Mouse (Mus musculus) lung, postnatal 25 days (tissue): Measurements from ENCODE around the gene Rgs7.

Experiments
- DNase-seq: peaks from one replicate; pipeline ENCODE4 v3.0.0; 2022; ENCODE audit warnings: low spot score

The Rgs7 gene

DNA sequence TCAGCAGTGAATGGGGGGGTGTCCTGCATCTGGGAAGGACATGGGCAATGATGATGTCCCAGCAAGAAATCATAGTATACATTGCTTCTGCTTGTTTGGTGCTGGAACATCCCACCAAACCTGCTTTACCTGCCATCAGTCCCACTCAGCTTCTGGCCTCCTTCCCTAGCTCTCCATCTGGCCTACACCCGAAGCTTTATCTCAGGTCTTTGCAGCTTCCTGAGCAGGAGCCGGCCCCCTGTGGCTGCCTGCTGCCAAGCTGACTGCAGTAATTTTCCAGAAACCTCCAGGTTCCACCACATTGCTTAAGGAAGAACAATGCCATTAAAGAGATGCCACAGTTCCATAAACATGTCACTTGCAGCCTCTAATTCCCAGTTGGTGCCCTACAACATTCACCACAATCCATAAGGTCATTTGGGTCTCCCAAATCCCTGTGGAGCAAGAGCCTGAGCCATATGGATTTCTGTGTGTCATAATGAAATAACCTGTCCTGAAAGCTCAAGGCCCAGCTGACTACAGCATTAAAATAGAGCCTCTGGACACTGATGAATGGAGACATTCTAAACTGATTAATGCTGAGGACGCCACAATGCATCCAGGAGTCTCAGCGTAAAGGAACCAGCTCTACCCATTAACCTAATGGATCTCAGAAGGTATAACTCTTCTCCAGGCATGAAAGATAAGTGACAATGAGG lies 60.8 kb downstream of the Rgs7 start:
- no peak for DNase-seq

DNA sequence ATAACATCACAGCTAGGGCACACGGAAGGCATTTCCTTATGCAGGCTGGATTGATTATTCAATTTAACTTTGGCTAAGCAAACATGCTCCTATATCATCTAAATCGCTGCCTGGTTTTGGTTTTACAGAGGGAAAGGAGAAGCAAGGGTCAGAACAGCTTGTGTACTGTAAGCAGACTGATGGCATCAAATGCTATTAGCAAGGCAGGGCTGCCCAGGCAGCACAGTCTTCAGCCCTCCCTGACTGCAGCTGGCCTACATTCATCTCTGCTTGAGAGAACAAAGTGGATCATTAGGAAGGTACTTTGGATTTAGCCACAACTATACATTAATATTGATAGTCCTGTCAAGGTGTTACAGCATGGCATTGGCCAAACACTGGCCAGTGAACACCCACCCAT lies 65.2 kb downstream of the Rgs7 start:
- DNase-seq: no peak

GRCm38 (mm10) chr1:175426393-175426792 lies 65.9 kb downstream of the Rgs7 start:
- no peak for DNase-seq

GRCm38 (mm10) chr1:175420883-175421282 lies 71.4 kb downstream of the Rgs7 start:
- no peak for DNase-seq

DNA sequence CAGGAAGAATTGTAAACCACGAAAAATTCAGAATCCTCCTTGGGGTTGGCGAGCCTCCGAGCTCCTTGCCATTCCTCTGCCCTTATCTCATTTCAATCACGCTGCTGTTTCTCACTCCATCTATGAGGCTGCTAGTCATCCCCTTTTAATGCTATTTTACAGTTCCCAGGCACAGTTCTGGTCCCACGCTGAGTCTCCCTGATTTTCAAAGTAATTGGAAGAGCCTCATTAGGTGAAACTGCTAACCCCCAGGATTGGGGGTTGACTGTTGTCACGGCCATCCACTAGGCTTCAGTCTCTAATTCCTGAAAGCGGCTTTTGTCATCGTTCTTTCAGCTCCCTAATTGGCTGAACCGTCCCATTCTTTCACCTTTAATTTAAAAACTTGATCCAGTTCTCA lies 76.6 kb downstream of the Rgs7 start:
- no peak for DNase-seq

GRCm38 (mm10) chr1:175410399-175410798 lies 81.9 kb downstream of the Rgs7 start:
- DNase-seq: no peak

GRCm38 (mm10) chr1:175391894-175392293 lies 100.4 kb downstream of the Rgs7 start:
- DNase-seq: no peak

- no peak for DNase-seq
These were observed 103.0 kb downstream of the Rgs7 start for GRCm38 (mm10) chr1:175389250-175389649.

- no peak for DNase-seq
These were observed 106.6 kb downstream of the Rgs7 start for GRCm38 (mm10) chr1:175385581-175386235.

DNA sequence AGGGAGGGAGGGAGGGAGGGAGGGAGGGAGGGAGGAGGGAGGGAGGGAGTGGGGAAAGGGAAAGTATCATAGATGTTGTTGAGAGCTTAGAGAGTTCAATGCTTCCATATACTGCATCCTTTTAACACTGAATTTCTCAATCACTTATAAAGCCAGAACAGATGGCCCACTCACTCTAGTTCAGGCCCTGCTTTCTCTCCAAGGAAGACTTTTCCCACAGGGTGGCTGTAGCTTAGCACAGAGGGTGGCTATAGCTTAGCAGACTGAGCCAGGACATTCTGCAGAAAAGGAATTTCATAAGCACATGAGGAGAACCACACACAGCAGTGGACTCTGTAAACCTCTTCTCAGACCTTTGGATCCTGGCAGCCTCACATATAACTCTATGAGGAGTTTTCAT lies 119.7 kb downstream of the Rgs7 start:
- DNase-seq: no peak

DNA sequence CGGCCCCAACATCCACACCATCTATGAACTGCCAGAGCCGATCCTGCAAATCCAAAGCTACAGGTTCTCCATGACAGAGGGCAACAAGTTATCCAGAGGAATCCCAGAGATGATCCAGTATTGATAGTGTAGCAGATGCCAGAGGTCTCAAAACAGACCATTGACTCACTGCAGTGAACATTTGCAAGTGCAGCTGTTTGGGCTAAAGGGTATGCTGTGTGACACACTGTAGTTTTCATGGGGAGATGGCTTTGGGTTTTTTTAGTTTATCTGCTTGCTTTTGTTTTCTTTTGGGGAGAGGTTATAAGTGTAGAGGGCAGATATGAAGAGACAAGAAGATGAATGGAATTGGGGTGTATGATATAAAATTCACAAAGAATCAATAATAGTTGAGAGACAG lies 124.2 kb downstream of the Rgs7 start:
- DNase-seq: no peak

DNA sequence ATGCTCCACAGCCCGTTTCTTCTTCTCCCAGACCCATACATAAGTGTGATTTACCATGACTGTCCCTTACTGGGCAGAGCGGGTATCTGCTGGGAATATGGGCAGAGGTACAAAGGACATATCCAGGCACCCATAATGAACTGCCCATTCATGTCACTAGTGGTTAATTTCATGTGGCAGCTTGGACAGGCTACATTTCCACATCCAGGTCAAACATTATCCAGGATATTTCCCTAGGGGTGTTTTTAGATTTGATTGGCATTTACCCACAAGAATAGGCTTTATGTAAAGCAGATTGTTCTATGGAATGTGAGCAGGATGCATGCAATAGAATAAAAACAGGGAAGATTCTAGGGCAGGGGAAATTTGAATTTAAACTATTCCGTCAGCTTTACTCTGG lies 128.7 kb downstream of the Rgs7 start:
- no peak for DNase-seq

- no peak for DNase-seq
These were observed 132.6 kb downstream of the Rgs7 start for GRCm38 (mm10) chr1:175359411-175360366.

- DNase-seq: no peak
These were observed 139.4 kb downstream of the Rgs7 start for GRCm38 (mm10) chr1:175352921-175353320.

- no peak for DNase-seq
These were observed 146.1 kb downstream of the Rgs7 start for GRCm38 (mm10) chr1:175346162-175346561.

DNA sequence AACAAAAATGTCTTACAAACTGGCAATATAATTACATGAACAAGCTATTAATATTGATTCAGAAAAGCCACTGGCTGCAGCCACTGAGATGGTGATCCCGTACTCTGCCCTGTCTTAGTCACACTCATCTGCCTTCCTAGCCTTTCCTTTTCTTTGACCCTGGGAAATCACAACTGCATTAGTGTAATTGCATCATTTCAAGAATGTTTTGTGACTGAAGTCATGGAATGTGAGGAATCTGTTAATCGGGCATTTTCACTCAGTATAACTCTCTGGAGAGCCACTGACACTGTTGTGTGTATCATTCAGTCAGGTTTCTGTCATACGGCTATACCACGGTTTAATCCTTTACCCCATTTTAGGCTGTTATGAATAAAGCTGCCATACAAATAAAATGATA lies 156.1 kb downstream of the Rgs7 start:
- DNase-seq: no peak

DNA sequence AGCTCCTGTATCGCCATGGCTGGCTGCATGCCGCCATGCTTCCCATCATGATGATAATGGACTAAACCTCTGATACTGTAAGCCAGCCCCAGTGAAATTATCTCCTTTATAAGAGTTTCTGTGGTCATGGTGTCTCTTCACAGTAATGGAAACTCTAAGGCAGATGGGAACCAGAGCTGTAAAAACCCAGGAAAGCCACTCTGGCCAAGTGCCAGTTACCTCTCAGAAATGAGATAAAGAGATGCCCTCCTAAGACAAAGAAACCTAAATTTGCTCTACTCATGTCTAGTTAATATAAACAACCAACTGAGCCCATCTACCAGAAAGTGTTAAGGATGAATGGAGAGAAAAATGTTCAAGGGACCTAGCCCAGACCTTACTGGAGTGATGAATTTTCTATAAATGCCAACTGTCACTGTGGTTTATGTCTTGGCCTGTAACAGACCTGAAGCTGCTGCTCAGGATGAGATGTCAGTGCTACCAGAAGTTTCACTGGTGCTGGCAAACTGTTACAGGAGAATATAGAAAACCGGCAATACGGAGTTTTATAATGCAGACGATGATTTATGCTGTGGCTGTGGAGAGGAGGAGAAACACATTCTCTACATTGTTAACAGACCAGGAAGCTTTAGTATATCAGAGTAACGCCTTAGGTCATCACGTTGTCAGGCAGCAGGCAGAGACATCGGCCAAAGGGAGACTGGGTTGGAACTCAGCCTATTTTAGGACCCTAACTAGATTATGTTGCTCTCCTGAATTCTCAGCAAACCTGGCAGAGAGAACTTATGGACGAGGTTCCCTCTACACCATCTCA lies 159.1 kb downstream of the Rgs7 start:
- DNase-seq: no peak

- DNase-seq: no peak
These were observed 162.3 kb downstream of the Rgs7 start for GRCm38 (mm10) chr1:175329934-175330471.

DNA sequence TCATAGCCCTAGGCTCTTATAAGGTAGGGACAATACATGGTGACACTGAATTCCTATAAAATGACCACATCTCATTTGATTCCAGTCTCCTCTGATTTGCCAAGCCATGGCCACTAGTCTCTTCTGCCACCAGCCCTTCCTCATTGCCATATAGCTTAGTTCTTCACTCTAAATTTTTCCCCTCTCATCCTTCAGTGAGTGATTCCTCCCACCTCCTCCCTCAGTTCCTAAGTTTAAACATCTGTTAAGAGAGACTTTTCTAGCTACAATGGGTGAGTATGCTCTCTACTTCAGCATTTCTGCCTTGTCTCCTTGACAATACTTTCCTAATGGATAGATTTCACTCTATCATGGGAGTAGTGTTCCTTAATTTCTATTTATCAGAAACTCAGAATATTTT lies 169.5 kb downstream of the Rgs7 start:
- no peak for DNase-seq

DNA sequence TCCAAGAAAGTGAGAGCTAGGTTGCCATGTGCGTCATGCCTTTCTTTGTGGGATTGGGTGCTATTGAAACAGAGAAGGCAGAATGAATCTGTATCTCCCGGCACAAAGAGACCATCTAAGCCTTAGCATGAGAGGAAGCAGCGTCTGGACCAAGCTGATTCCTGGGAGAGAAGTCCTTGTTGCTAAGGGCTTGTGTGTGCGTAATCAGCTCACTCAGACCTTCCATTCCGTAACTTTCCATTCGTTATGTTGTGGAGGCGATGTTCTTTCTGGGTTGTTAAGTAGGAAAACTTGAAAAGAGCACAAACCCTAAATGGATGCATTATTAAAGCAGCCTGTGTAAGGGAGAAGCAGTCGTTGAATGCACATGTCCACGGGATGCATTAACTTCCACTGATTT lies 173.1 kb downstream of the Rgs7 start:
- no peak for DNase-seq

DNA sequence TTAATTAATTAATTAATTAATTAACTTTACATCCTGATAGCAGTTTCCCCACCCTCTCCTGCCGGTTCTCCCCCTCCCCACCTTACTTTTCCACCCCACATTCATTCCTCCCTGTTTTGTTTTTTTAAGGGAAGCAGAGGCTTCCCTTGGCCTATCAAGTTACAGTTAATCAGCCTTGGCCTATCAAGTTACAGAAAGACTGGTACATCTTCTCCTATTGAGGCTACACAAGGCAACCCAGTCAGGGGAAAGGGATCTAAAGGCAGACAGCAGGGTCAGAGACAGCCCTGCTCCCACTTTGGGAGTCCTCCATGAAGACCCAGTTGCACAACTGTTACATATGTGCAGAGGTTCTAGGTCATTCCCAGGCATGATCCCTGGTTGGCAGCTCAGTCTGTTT lies 175.0 kb downstream of the Rgs7 start:
- DNase-seq: no peak

DNA sequence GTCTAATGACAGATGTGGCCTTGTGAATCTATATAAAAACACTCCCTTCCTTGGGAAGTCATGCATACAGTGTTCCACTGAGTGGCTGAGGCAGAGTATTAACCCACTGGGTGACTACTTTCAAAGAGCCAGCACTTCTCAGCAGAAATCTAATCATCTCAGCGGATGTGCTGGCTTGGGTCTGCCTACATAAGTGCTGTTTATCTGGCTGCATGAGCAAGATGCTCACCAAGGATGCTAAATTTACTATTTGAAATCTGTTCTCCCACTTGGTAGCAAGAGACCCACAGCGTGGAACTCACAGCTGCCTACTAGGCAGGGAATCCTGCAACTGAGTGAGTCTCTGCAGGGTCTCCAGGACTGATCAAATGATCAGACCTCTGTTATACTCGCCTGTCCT lies 184.7 kb downstream of the Rgs7 start:
- no peak for DNase-seq
